Mouse (Mus musculus) natural killer cell, adult 2 months (primary cell): ENCODE measurements around the gene Stum.

Experiments
- DNase-seq, 2 experiments: peaks; one replicate each; pipeline ENCODE4 v3.0.0; 2022; ENCODE audit warnings: low spot score in 2 of 2

The Stum gene

GRCm38 (mm10) chr1:180429819-180430218 is 53.5 kb downstream of the Stum start:
- DNase-seq = no peak

GRCm38 (mm10) chr1:180428871-180429270 is 54.4 kb downstream of the Stum start:
- DNase-seq = no peak

- DNase-seq = peak; percentile 64 to 67
These were observed 55.1 kb downstream of the Stum start for GRCm38 (mm10) chr1:180428101-180428712.

GRCm38 (mm10) chr1:180427685-180428084 is 55.6 kb downstream of the Stum start:
- no peak for DNase-seq

GRCm38 (mm10) chr1:180426405-180426804 is 56.9 kb downstream of the Stum start:
- DNase-seq = no peak

- no peak for DNase-seq
These were observed 59.4 kb downstream of the Stum start for GRCm38 (mm10) chr1:180423931-180424330.

GRCm38 (mm10) chr1:180423008-180423639 is 60.2 kb downstream of the Stum start:
- peak in 1 of 2 experiments; percentile 54 for DNase-seq

- peak; percentile 49 to 67 for DNase-seq
These were observed 61.1 kb downstream of the Stum start for GRCm38 (mm10) chr1:180422076-180422828.

- no peak for DNase-seq
These were observed 62.0 kb downstream of the Stum start for GRCm38 (mm10) chr1:180421165-180421909.

GRCm38 (mm10) chr1:180420496-180421164 is 62.7 kb downstream of the Stum start:
- DNase-seq = no peak

- no peak for DNase-seq
These were observed 64.2 kb downstream of the Stum start for GRCm38 (mm10) chr1:180419059-180419458.

- peak in 1 of 2 experiments; percentile 43 for DNase-seq
These were observed 66.2 kb downstream of the Stum start for GRCm38 (mm10) chr1:180417118-180417517.

GRCm38 (mm10) chr1:180415836-180416235 is 67.5 kb downstream of the Stum start:
- no peak for DNase-seq

- DNase-seq = no peak
These were observed 68.2 kb downstream of the Stum start for GRCm38 (mm10) chr1:180415064-180415463.

- DNase-seq = no peak
These were observed 73.0 kb downstream of the Stum start for GRCm38 (mm10) chr1:180410306-180410705.

- DNase-seq = no peak
These were observed 73.5 kb downstream of the Stum start for GRCm38 (mm10) chr1:180409771-180410170.

GRCm38 (mm10) chr1:180408832-180409231 is 74.5 kb downstream of the Stum start:
- DNase-seq = no peak

- no peak for DNase-seq
These were observed 75.3 kb downstream of the Stum start for GRCm38 (mm10) chr1:180407727-180408719.

- DNase-seq = peak; percentile 53 to 74
These were observed 76.1 kb downstream of the Stum start for GRCm38 (mm10) chr1:180407171-180407671.
